Mouse (Mus musculus) MEL (cell line): ENCODE results near the gene Higd1a. TPM values are rescaled to one million over a fixed set of nuclear protein-coding genes. Genes with fewer than 3 reads are reported as not detected.

Experiments
- DNase-seq: peaks from one replicate; pipeline ENCODE4 v3.0.0; 2011; ENCODE audit warnings: low read depth, low spot score
- H3K27ac ChIP-seq: 2 replicates; pipeline ENCODE4 v1.5.1; 2012; ENCODE audit warnings: low read depth, mild to moderate bottlenecking, control low read depth, low read length, moderate library complexity; ENCODE audit not compliant: control insufficient read depth
- H3K27me3 ChIP-seq, 2 experiments: fragments of 150-350 bp in 1 of 2; sonication (generic) in 1 of 2; 2 replicates each; pipeline ENCODE4 v1.6.1; 2012; ENCODE audit warnings: low read length in 2 of 2, mild to moderate bottlenecking in 2 of 2, improper control_type of control experiment in 1 of 2, moderate library complexity in 1 of 2; ENCODE audit not compliant: insufficient read depth in 2 of 2, control insufficient read depth in 1 of 2
- H3K36me3 ChIP-seq, 2 experiments: 2 replicates each; pipeline ENCODE4 v1.6.1; 2012 to 2014; ENCODE audit warnings: low read length in 2 of 2, improper control_type of control experiment in 1 of 2, inconsistent platforms in 1 of 2, mild to moderate bottlenecking in 1 of 2; ENCODE audit not compliant: insufficient read depth in 2 of 2, control insufficient read depth in 1 of 2
- H3K4me1 ChIP-seq, 2 experiments: fragments of 150-350 bp in 1 of 2; sonication (generic) in 1 of 2; 2 replicates each; pipeline ENCODE4 v1.6.1; 2012; ENCODE audit warnings: low read length in 2 of 2, improper control_type of control experiment in 1 of 2, mild to moderate bottlenecking in 1 of 2; ENCODE audit not compliant: insufficient read depth in 2 of 2, control insufficient read depth in 1 of 2
- H3K4me3 ChIP-seq, 2 experiments: fragments of 150-350 bp in 1 of 2; sonication (generic) in 1 of 2; 2 replicates each; pipeline ENCODE4 v1.5.1; 2012; ENCODE audit warnings: low read depth in 2 of 2, low read length in 2 of 2, mild to moderate bottlenecking in 2 of 2, moderate library complexity in 2 of 2, control low read depth in 1 of 2, improper control_type of control experiment in 1 of 2; ENCODE audit not compliant: control insufficient read depth in 1 of 2, insufficient read depth in 1 of 2
- H3K79me2 ChIP-seq: 2 replicates; pipeline ENCODE4 v1.6.1; 2012; ENCODE audit warnings: mild to moderate bottlenecking, low read length, moderate library complexity; ENCODE audit not compliant: control insufficient read depth, poor library complexity, insufficient read depth
- H3K9ac ChIP-seq: 2 replicates; pipeline ENCODE4 v1.6.1; 2012; ENCODE audit warnings: low read depth, mild to moderate bottlenecking, control low read depth, low read length, moderate library complexity; ENCODE audit not compliant: control insufficient read depth, poor library complexity, severe bottlenecking
- H3K9me3 ChIP-seq: fragments of 150-350 bp; sonication (generic); replicated peaks from 2 replicates; pipeline ENCODE4 v1.6.1; 2012; ENCODE audit warnings: mild to moderate bottlenecking, low read length, improper control_type of control experiment, moderate library complexity; ENCODE audit not compliant: insufficient read depth
- CHD1 ChIP-seq: IDR thresholded peaks from 2 replicates; pipeline ENCODE4 v1.6.1; 2012; ENCODE audit warnings: low read depth, mild to moderate bottlenecking, inconsistent platforms, low read length, improper control_type of control experiment
- MAZ ChIP-seq: IDR thresholded peaks from 2 replicates; pipeline ENCODE4 v1.6.1; 2012; ENCODE audit warnings: low read depth, mild to moderate bottlenecking, inconsistent platforms, low read length, improper control_type of control experiment
- MEF2A ChIP-seq: IDR thresholded peaks from 2 replicates; pipeline ENCODE4 v1.6.1; 2014; ENCODE audit warnings: low read depth, mild to moderate bottlenecking, inconsistent platforms, low read length, improper control_type of control experiment; ENCODE audit not compliant: poor library complexity, insufficient replicate concordance, severe bottlenecking; ENCODE audit errors: extremely low read depth
- MXI1 ChIP-seq: IDR thresholded peaks from 2 replicates; pipeline ENCODE4 v1.6.1; 2011; ENCODE audit warnings: mild to moderate bottlenecking, low read depth, low read length, improper control_type of control experiment
- MYC ChIP-seq: IDR thresholded peaks from 2 replicates; pipeline ENCODE4 v1.6.1; 2011; ENCODE audit warnings: low read depth, mild to moderate bottlenecking, low read length, improper control_type of control experiment, moderate library complexity
- NELFE ChIP-seq: IDR thresholded peaks from 2 replicates; pipeline ENCODE4 v1.6.1; 2011; ENCODE audit warnings: low read depth, low read length, improper control_type of control experiment
- POLR2AphosphoS5 ChIP-seq: IDR thresholded peaks from 2 replicates; pipeline ENCODE4 v1.6.1; 2012; ENCODE audit warnings: low read depth, borderline replicate concordance, mild to moderate bottlenecking, inconsistent platforms, low read length, moderate library complexity, mixed read lengths
- TBP ChIP-seq: IDR thresholded peaks from 2 replicates; pipeline ENCODE4 v1.8.0; 2011; ENCODE audit warnings: low read depth, low read length, improper control_type of control experiment
- polyA plus RNA-seq, 2 experiments: library from polyadenylated mRNA; stranded (reverse) in 1 of 2; unstranded in 1 of 2; fragments of >175 nt in 1 of 2; fragments of >200 nt in 1 of 2; gene quantifications; 2 replicates each; pipeline versions ENCODE4 v1.2.1 to v1.2.4; 2012; ENCODE audit warnings: low replicate concordance in 2 of 2, low read depth in 1 of 2; ENCODE audit not compliant: insufficient read length in 2 of 2, insufficient read depth in 1 of 2, missing spikeins in 1 of 2
- total RNA-seq: library from RNA; depleted of rRNA; stranded (reverse); fragments of 300-350 nt; gene quantifications from 2 replicates; pipeline ENCODE4 v1.2.3, GENCODE M21; 2012

The Higd1a gene
- total and polyA plus RNA-seq, 3 experiments, result 142 to 177 TPM; not detected in 1

GRCm38 (mm10) chr9:121905556-121906185, 47.5 kb upstream of the Higd1a start:
- no peak for DNase-seq
- no peak overlapping the region for H3K9ac ChIP-seq
- H3K27me3 ChIP-seq, result peaks cover 0 to 2% of the 10 kb centered on the region in 2 experiments; a peak in 1 of 4 replicates
- no peak overlapping the region for H3K27ac ChIP-seq
- TF ChIP-seq TBP, result no peak
- no peak for TF ChIP-seq MAZ
- TF ChIP-seq CHD1, result no peak
- TF ChIP-seq, all 39 proteins: peak for 0
- Histone ChIP-seq H3K79me2 (no peaks in the 10 kb centered on the region; the same call in 1 of the 2 replicates), H3K4me1 (no peaks in the 10 kb centered on the region), H3K9me3 (no peaks in the 10 kb centered on the region), H3K36me3 (no peaks in the 10 kb centered on the region), H3K4me3 (no peak overlapping the region)

GRCm38 (mm10) chr9:121904946-121905345, 46.8 kb upstream of the Higd1a start:
- DNase-seq, result no peak
- peaks cover 0 to 2% of the 10 kb centered on the region in 2 experiments; a peak in 1 of 4 replicates for H3K27me3 ChIP-seq
- H3K9ac ChIP-seq, result no peak overlapping the region
- no peaks in the 10 kb centered on the region for H3K4me1 ChIP-seq
- H3K9me3 ChIP-seq, result no peaks in the 10 kb centered on the region
- no peaks in the 10 kb centered on the region; the same call in 1 of the 2 replicates for H3K79me2 ChIP-seq
- TF ChIP-seq MYC, result no peak
- TF ChIP-seq POLR2AphosphoS5, result no peak
- TF ChIP-seq MXI1, result no peak
- no peak for TF ChIP-seq NELFE
- no peak overlapping the region for H3K4me3 ChIP-seq
- H3K36me3 ChIP-seq, result no peaks in the 10 kb centered on the region
- H3K27ac ChIP-seq, result no peak overlapping the region

- Histone ChIP-seq H3K27ac (no peak overlapping the region), H3K9ac (no peak overlapping the region), H3K4me3 (no peak overlapping the region), H3K27me3 (peaks cover 0 to 2% of the 10 kb centered on the region in 2 experiments; a peak in 1 of 4 replicates), H3K4me1 (no peaks in the 10 kb centered on the region), H3K79me2 (no peaks in the 10 kb centered on the region; the same call in 1 of the 2 replicates), H3K9me3 (no peaks in the 10 kb centered on the region), H3K36me3 (no peaks in the 10 kb centered on the region)
- TF ChIP-seq MEF2A, result no peak
- DNase-seq, result no peak
Measured at GRCm38 (mm10) chr9:121904319-121904718, 46.2 kb upstream of the Higd1a start.
